Mouse (Mus musculus): ENCODE data around the gene H2-T23. TPM values are rescaled to one million over a fixed set of nuclear protein-coding genes. Genes with fewer than 3 reads are reported as not detected.

The H2-T23 gene
- polyA plus RNA-seq, 1 experiment = 5.6 TPM

- TF ChIP-seq GATA1 (IDR thresholded peaks at IDR 0.05; ENCODE audit: low read length) = no peak
These were observed 40.9 kb downstream of the H2-T23 start for GRCm38 (mm10) chr17:35991781-35992180.

- TF ChIP-seq GATA1 (IDR thresholded peaks at IDR 0.05; ENCODE audit: low read length) = no peak
These were observed 50.9 kb downstream of the H2-T23 start for GRCm38 (mm10) chr17:35981776-35982175.

- no peak for TF ChIP-seq GATA1 (IDR thresholded peaks at IDR 0.05; ENCODE audit: low read length)
These were observed 52.3 kb downstream of the H2-T23 start for GRCm38 (mm10) chr17:35980363-35980754.

Other genes starting within 250 kb of the H2-T23 start
- gene Ier3, start 211.2 kb downstream of the H2-T23 start, polyA plus RNA-seq (2012) = 33.3 and 33.4 TPM in 2 replicates
- 85.3 and 87.0 TPM in 2 replicates for gene Flot1, start 209.6 kb downstream of the H2-T23 start, polyA plus RNA-seq (2012)
- 178 and 400 TPM in 2 replicates for gene Tubb5, start 194.5 kb downstream of the H2-T23 start, polyA plus RNA-seq (2012)
- 22.5 and 24.1 TPM in 2 replicates for gene Mdc1, start 191.3 kb downstream of the H2-T23 start, polyA plus RNA-seq (2012)
- 13.8 and 21.9 TPM in 2 replicates for gene Nrm, start 171.5 kb downstream of the H2-T23 start, polyA plus RNA-seq (2012)
- gene Ppp1r18, start 167.3 kb downstream of the H2-T23 start, polyA plus RNA-seq (2012) = 36.5 and 37.7 TPM in 2 replicates
- gene Dhx16, start 153.0 kb downstream of the H2-T23 start, polyA plus RNA-seq (2012) = 65.8 and 80.6 TPM in 2 replicates
- 197 and 224 TPM in 2 replicates for gene 2310061I04Rik, start 135.4 kb downstream of the H2-T23 start, polyA plus RNA-seq (2012)
- 13.6 and 20.0 TPM in 2 replicates for gene Atat1, start 122.8 kb downstream of the H2-T23 start, polyA plus RNA-seq (2012)
- gene Mrps18b, start 116.5 kb downstream of the H2-T23 start, polyA plus RNA-seq (2012) = 6.5 and 7.3 TPM in 2 replicates
- gene Ppp1r10, start 116.4 kb downstream of the H2-T23 start, polyA plus RNA-seq (2012) = 47.9 and 54.1 TPM in 2 replicates
- gene Abcf1, start 63.1 kb downstream of the H2-T23 start, polyA plus RNA-seq (2012) = 160 and 207 TPM in 2 replicates
- gene Gnl1, start 53.0 kb downstream of the H2-T23 start, polyA plus RNA-seq (2012) = 117 and 120 TPM in 2 replicates
- gene Prr3, start 52.6 kb downstream of the H2-T23 start, polyA plus RNA-seq (2012) = 37.1 and 43.4 TPM in 2 replicates
- 0.12 and 0.15 TPM in 2 replicates for gene H2-T24, start 12.3 kb downstream of the H2-T23 start, polyA plus RNA-seq (2012)
- 4.0 and 6.0 TPM in 2 replicates for gene H2-T22, start 9.9 kb upstream of the H2-T23 start, polyA plus RNA-seq (2012)
- not detected in 2 replicates for gene Gm6034, start 10.1 kb upstream of the H2-T23 start, polyA plus RNA-seq (2012)
- gene Gm11127, start 25.5 kb upstream of the H2-T23 start, polyA plus RNA-seq (2012) = not detected in 2 replicates
- 0.03 TPM in 1 of 2 replicates, not detected in the other for gene Gm19684, start 88.8 kb upstream of the H2-T23 start, polyA plus RNA-seq (2012)
- not detected in 2 replicates for gene Gm7030, start 96.6 kb upstream of the H2-T23 start, polyA plus RNA-seq (2012)
- gene Gm8909, start 135.7 kb upstream of the H2-T23 start, polyA plus RNA-seq (2012) = not detected in 2 replicates
- gene H2-T3, start 157.4 kb upstream of the H2-T23 start, polyA plus RNA-seq (2012) = not detected in 2 replicates
- gene Rpp21, start 225.2 kb upstream of the H2-T23 start, polyA plus RNA-seq (2012) = 62.5 and 118 TPM in 2 replicates
- 5.4 and 5.5 TPM in 2 replicates for gene Trim39, start 239.4 kb upstream of the H2-T23 start, polyA plus RNA-seq (2012)

Data from G1E-ER4 (cell line).